Mouse (Mus musculus): ENCODE results near the gene Atf3. TPM values are rescaled to one million over a fixed set of nuclear protein-coding genes. Genes with fewer than 3 reads are reported as not detected.

The Atf3 gene
- polyA plus RNA-seq (2017; shearing (Covaris generic)): not detected

- ATAC-seq: no peak
These were observed at the start of gene Atf3 for GRCm38 (mm10) chr1:191217939-191218338. Atf3 (minus strand) TSS chr1:191218039.

GRCm38 (mm10) chr1:191267162-191267561 lies 49.3 kb upstream of the Atf3 start:
- no peak for ATAC-seq

- no peak for ATAC-seq
These were observed 45.6 kb upstream of the Atf3 start for GRCm38 (mm10) chr1:191263471-191263870.

- no peak for ATAC-seq
These were observed 44.0 kb upstream of the Atf3 start for GRCm38 (mm10) chr1:191261861-191262260.

- peak; percentile 4 for ATAC-seq
These were observed 41.8 kb upstream of the Atf3 start for GRCm38 (mm10) chr1:191259661-191260060.

- peak; percentile 99 for ATAC-seq
These were observed 41.3 kb upstream of the Atf3 start for GRCm38 (mm10) chr1:191259121-191259520.

GRCm38 (mm10) chr1:191258521-191258920 lies 40.7 kb upstream of the Atf3 start:
- ATAC-seq: no peak

GRCm38 (mm10) chr1:191257981-191258380 lies 40.1 kb upstream of the Atf3 start:
- ATAC-seq: no peak

GRCm38 (mm10) chr1:191257351-191257771 lies 39.5 kb upstream of the Atf3 start:
- ATAC-seq: no peak

GRCm38 (mm10) chr1:191256566-191257350 lies 38.9 kb upstream of the Atf3 start:
- ATAC-seq: no peak

- ATAC-seq: no peak
These were observed 38.3 kb upstream of the Atf3 start for GRCm38 (mm10) chr1:191256134-191256533.

- no peak for ATAC-seq
These were observed 36.6 kb upstream of the Atf3 start for GRCm38 (mm10) chr1:191254448-191254847.

GRCm38 (mm10) chr1:191253636-191254035 lies 35.8 kb upstream of the Atf3 start:
- ATAC-seq: no peak

- no peak for ATAC-seq
These were observed 32.1 kb upstream of the Atf3 start for GRCm38 (mm10) chr1:191249975-191250374.

- ATAC-seq: no peak
These were observed 30.6 kb upstream of the Atf3 start for GRCm38 (mm10) chr1:191248423-191248822.

- ATAC-seq: no peak
These were observed 29.7 kb upstream of the Atf3 start for GRCm38 (mm10) chr1:191247561-191247960.

- no peak for ATAC-seq
These were observed 26.0 kb upstream of the Atf3 start for GRCm38 (mm10) chr1:191243855-191244254.

GRCm38 (mm10) chr1:191242065-191242698 lies 24.3 kb upstream of the Atf3 start:
- ATAC-seq: no peak

- ATAC-seq: no peak
These were observed 23.7 kb upstream of the Atf3 start for GRCm38 (mm10) chr1:191241574-191241973.

- ATAC-seq: no peak
These were observed 21.8 kb upstream of the Atf3 start for GRCm38 (mm10) chr1:191239602-191240001.

GRCm38 (mm10) chr1:191235788-191236542 lies 18.1 kb upstream of the Atf3 start:
- no peak for ATAC-seq

- no peak for ATAC-seq
These were observed 17.0 kb upstream of the Atf3 start for GRCm38 (mm10) chr1:191234837-191235236.

GRCm38 (mm10) chr1:191230355-191230931 lies 12.6 kb upstream of the Atf3 start:
- no peak for ATAC-seq
